Mouse (Mus musculus) heart, postnatal 0 days (tissue): ENCODE measurements around the gene Gpr176. TPM values are rescaled to one million over a fixed set of nuclear protein-coding genes. Genes with fewer than 3 reads are reported as not detected.

Source experiments
- ATAC-seq: fragments of 200-750 bp; cut with Nextera tagmentation; 2 replicates; pipeline ENCODE4 v1.8.0; 2017; ENCODE audit warnings: low read depth, moderate number of reproducible peaks, moderate library complexity; ENCODE audit not compliant: insufficient read depth
- DNase-seq: peaks from one replicate; pipeline ENCODE4 v3.0.0-alpha.2; 2016; ENCODE audit warnings: low spot score
- H3K27ac ChIP-seq: fragments of 300-500 bp; sonication (generic); 2 replicates; pipeline ENCODE4 v1.5.1; 2014; ENCODE audit warnings: low read depth, mild to moderate bottlenecking
- H3K27me3 ChIP-seq: fragments of 300-500 bp; sonication (generic); 2 replicates; pipeline ENCODE4 v1.6.1; 2014; ENCODE audit warnings: low read length, mixed read lengths; ENCODE audit not compliant: control insufficient read depth, insufficient read depth
- H3K36me3 ChIP-seq: fragments of 300-500 bp; sonication (generic); replicated peaks from 2 replicates; pipeline ENCODE4 v1.6.1; 2014; ENCODE audit warnings: low read length, mixed read lengths; ENCODE audit not compliant: control insufficient read depth, insufficient read depth
- H3K4me1 ChIP-seq: fragments of 300-500 bp; sonication (generic); 2 replicates; pipeline ENCODE4 v1.6.1; 2014; ENCODE audit warnings: antibody characterized with exemption; ENCODE audit not compliant: control insufficient read depth, insufficient read depth
- H3K4me2 ChIP-seq: fragments of 300-500 bp; sonication (generic); 2 replicates; pipeline ENCODE4 v1.6.1; 2014; ENCODE audit warnings: low read depth, mild to moderate bottlenecking, low read length, moderate library complexity
- H3K4me3 ChIP-seq: fragments of 300-500 bp; sonication (generic); 2 replicates; pipeline ENCODE4 v1.5.1; 2014; ENCODE audit warnings: low read depth, low read length
- H3K9ac ChIP-seq: fragments of 300-500 bp; sonication (generic); replicated peaks from 2 replicates; pipeline ENCODE4 v1.6.1; 2014; ENCODE audit warnings: low read depth, low read length, mixed read lengths
- H3K9me3 ChIP-seq: fragments of 300-500 bp; sonication (generic); replicated peaks from 2 replicates; pipeline ENCODE4 v1.6.1; 2016; ENCODE audit warnings: low read length; ENCODE audit not compliant: control insufficient read depth
- CTCF ChIP-seq: IDR thresholded peaks from 2 replicates; pipeline ENCODE4 v1.5.1; 2016; ENCODE audit warnings: antibody characterized with exemption, control low read depth, low read depth
- EP300 ChIP-seq: IDR thresholded peaks from 2 replicates; pipeline ENCODE4 v1.6.1; 2016; ENCODE audit warnings: antibody characterized with exemption, low read depth
- WGBS: fragments of 180-500 bp; shearing (Covaris S2); extraction: QIAGEN DNeasy Blood & Tissue Kit; methylation state at CpG from one replicate; pipeline ENCODE4 v1.1.7; 2014; 5-methylcytosine and 5-hydroxymethylcytosine counted together
- polyA plus RNA-seq: library from polyadenylated mRNA; unstranded; fragments of >200 nt; fragmentation: Nextera tagmentation; extraction: Ambion mirVana; gene quantifications from 2 replicates; pipeline ENCODE4 v1.2.1, GENCODE M21; 2015
- total RNA-seq: library from RNA; depleted of rRNA; stranded (reverse); fragments of >200 nt; gene quantifications from 2 replicates; pipeline ENCODE4 v1.2.3, GENCODE M21; 2014; ENCODE audit warnings: low replicate concordance

Gene Gpr176
- total and polyA plus RNA-seq, 2 experiments from 2014 or later: 0.27 to 0.31 TPM

DNA sequence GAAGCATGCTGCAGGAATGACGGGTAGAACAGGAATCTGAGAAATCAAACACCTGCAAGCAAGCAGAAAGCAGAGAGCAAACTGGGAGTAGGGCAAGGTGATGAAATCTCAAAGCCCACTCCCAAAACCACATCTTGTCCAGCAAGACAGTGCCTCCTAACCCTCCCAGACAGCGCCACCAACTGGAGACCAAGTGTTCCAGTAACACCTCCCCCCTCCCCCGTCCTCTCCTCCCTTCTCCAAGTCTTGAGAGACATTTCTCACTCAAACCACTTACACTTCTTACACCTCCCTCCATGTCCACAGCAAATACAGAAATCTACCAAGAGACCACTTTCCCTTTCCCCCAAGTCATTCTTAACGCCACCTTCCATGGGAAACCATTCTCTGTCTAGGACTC, 51.4 kb downstream of the Gpr176 start:
- 52% methylated on average over 4 of the region's 4 CpGs for WGBS
- no peak overlapping the region for H3K27ac ChIP-seq
- H3K4me1 ChIP-seq: no peaks in the 10 kb centered on the region
- ATAC-seq (no peak), DNase-seq (no peak)
- TF ChIP-seq EP300 (no peak), CTCF (no peak)
- H3K9ac ChIP-seq: no peak overlapping the region
- no peaks in the 10 kb centered on the region for H3K27me3 ChIP-seq
- H3K4me2 ChIP-seq: no peak overlapping the region
- H3K4me3 ChIP-seq: no peak overlapping the region
- no peaks in the 10 kb centered on the region for H3K36me3 ChIP-seq
- H3K9me3 ChIP-seq: no peaks in the 10 kb centered on the region

DNA sequence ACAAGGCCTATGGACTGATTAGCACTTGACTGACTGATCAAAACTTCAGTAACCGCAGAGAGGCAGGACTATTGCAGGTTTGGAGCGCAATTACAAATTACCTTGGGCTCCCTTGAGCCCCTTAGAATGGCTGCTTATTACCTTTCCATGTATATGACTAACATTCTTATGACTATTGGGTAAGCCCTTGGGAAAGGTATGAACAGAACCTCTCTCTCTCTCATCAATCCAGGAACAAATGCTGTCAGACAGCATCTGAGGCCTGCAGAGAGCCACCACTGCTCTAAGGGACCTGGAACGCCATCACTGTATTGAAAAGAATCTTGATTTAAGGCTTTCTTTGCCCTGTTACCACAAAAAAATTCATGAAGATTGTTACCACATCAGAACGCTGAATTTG, 52.1 kb downstream of the Gpr176 start:
- WGBS: 89% methylated on average over 4 of the region's 4 CpGs
- DNase-seq: no peak
- no peak for ATAC-seq
- H3K4me3 ChIP-seq: no peak overlapping the region
- H3K27me3 ChIP-seq: no peaks in the 10 kb centered on the region
- no peaks in the 10 kb centered on the region for H3K4me1 ChIP-seq
- no peaks in the 10 kb centered on the region for H3K36me3 ChIP-seq
- no peak overlapping the region for H3K9ac ChIP-seq
- H3K4me2 ChIP-seq: no peak overlapping the region
- TF ChIP-seq CTCF (no peak), EP300 (no peak)
- no peaks in the 10 kb centered on the region for H3K9me3 ChIP-seq
- no peak overlapping the region for H3K27ac ChIP-seq

DNA sequence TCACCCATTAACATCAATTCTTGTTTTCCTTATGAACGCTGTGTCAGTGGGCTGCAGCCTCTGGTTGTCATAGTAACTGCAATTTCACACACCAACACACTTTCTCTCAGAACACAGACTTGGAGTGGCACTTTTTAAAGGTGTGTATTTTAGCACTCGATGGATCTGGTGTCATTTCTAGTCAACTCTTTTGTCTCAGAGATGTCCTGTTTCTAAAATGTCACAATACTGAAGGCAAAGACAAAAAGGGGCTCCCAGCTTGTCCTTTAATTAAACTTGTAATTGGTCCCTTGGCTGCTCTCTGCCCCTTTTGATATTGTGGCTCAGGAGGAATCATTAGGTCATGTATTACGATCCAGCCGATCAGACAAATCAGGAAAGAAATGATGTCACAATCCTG, 52.7 kb downstream of the Gpr176 start:
- no peaks in the 10 kb centered on the region for H3K27me3 ChIP-seq

DNA sequence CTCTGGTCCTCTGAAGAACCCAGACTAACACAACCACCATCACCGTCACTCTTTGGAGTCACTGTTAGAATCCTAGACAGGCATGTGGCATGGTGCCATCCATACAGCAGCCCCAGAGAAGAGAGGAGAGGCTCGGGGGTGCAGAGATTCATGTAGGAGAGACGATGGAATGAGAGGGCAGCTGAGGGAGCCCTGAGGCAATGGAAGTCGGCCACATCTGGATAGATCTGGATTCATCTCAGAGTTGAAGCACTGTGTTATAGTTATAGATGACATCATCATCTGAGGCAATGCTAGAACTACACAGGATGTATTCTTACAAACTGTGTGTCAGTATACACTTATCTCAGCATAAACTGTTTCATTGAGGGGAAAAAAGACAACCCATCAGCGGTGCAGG, 54.0 kb downstream of the Gpr176 start:
- ATAC-seq: no peak; the same call in 1 of the 2 replicates
- no peak for DNase-seq
- WGBS: 48% methylated on average over 5 of the region's 5 CpGs

More for the DNA sequence above, 52.7 kb downstream of the Gpr176 start:
- Histone ChIP-seq H3K4me3 (no peak overlapping the region), H3K4me2 (no peak overlapping the region), H3K4me1 (no peaks in the 10 kb centered on the region), H3K27ac (no peak overlapping the region), H3K36me3 (no peaks in the 10 kb centered on the region), H3K9me3 (no peaks in the 10 kb centered on the region), H3K9ac (no peak overlapping the region)
- 76% methylated on average over 4 of the region's 4 CpGs for WGBS
- DNase-seq (no peak), ATAC-seq (no peak)
- TF ChIP-seq CTCF (no peak), EP300 (no peak)

DNA sequence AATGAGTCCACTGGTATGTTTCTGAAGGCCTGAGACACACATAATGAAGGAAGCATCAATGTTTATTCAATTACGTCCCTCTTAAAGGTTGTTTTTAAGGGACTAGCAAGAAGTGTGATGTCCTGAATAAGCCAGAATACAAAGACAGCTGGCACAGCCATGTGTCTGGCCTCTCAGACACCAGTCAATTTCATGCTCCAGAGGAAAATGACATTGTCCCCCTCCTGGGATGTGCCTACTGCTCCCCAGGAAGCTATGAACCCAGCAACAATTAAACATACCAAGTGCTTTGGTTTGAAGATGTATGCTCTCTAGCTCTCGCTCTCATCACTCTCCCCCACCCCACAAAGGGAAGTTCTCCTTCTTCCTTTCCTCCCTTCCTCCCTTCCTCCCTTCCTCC, 56.3 kb downstream of the Gpr176 start:
- Histone ChIP-seq H3K4me3 (no peak overlapping the region), H3K4me2 (no peak overlapping the region), H3K27me3 (no peaks in the 10 kb centered on the region), H3K36me3 (no peaks in the 10 kb centered on the region), H3K4me1 (no peaks in the 10 kb centered on the region), H3K9me3 (no peaks in the 10 kb centered on the region), H3K27ac (no peak overlapping the region), H3K9ac (no peak overlapping the region)
- no peak for DNase-seq
- TF ChIP-seq EP300 (no peak), CTCF (no peak)
- ATAC-seq: no peak
- 75% methylated on average over 2 of the region's 2 CpGs for WGBS

More for the DNA sequence above, 54.0 kb downstream of the Gpr176 start:
- Histone ChIP-seq H3K9me3 (no peaks in the 10 kb centered on the region), H3K4me3 (no peak overlapping the region), H3K27me3 (no peaks in the 10 kb centered on the region), H3K27ac (no peak overlapping the region), H3K9ac (no peak overlapping the region), H3K4me1 (no peaks in the 10 kb centered on the region), H3K36me3 (no peaks in the 10 kb centered on the region), H3K4me2 (no peak overlapping the region)
- no peak for TF ChIP-seq CTCF
- no peak for TF ChIP-seq EP300

DNA sequence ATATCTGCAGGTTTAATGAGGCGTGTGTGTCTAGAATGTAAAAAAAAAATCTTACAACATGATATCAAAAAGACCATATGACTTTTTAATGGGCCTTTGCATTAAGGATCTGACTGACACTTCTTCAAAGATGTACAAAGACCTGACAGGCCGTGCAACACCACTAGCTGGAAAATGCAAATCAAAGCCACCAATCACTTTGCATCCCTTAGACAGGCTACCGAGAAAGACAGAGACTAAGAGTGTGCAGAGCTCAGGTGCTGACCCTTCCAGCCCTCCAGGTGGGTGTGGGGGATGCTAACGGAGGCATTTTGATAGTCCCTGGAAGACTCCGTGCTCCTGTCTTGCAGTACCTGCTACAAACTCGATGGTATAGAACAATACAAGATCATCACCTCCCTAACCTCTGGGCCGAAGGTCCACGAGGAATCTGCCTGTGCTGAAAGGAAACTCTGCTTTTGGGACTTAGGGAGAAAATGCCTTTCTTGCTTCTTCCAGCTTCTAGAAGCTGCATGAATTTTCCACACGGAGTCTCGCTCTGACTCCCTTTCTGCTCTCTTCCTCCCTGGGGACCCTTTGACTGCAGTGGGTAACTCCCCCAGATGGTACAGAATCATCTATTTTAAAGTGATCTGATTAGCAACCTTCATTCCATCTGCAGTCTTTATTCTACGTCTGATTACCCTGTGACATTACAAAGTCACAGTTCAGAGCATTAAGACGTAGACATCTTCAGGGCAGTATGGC, 57.4 kb downstream of the Gpr176 start:
- DNase-seq (no peak), ATAC-seq (no peak)
- H3K4me3 ChIP-seq: no peak overlapping the region
- no peaks in the 10 kb centered on the region for H3K36me3 ChIP-seq
- H3K9me3 ChIP-seq: no peaks in the 10 kb centered on the region
- H3K4me2 ChIP-seq: no peak overlapping the region
- no peaks in the 10 kb centered on the region for H3K27me3 ChIP-seq
- WGBS: 77% methylated on average over 12 of the region's 12 CpGs
- no peak for TF ChIP-seq CTCF
- TF ChIP-seq EP300: no peak
- no peaks in the 10 kb centered on the region for H3K4me1 ChIP-seq
- H3K9ac ChIP-seq: no peak overlapping the region
- no peak overlapping the region for H3K27ac ChIP-seq
